Mouse (Mus musculus): ENCODE results near the gene Sucnr1. TPM values are rescaled to one million over a fixed set of nuclear protein-coding genes. Genes with fewer than 3 reads are reported as not detected.

Gene Sucnr1
- polyA plus RNA-seq, 2 experiments, result 0.11 TPM; not detected in 1

DNA sequence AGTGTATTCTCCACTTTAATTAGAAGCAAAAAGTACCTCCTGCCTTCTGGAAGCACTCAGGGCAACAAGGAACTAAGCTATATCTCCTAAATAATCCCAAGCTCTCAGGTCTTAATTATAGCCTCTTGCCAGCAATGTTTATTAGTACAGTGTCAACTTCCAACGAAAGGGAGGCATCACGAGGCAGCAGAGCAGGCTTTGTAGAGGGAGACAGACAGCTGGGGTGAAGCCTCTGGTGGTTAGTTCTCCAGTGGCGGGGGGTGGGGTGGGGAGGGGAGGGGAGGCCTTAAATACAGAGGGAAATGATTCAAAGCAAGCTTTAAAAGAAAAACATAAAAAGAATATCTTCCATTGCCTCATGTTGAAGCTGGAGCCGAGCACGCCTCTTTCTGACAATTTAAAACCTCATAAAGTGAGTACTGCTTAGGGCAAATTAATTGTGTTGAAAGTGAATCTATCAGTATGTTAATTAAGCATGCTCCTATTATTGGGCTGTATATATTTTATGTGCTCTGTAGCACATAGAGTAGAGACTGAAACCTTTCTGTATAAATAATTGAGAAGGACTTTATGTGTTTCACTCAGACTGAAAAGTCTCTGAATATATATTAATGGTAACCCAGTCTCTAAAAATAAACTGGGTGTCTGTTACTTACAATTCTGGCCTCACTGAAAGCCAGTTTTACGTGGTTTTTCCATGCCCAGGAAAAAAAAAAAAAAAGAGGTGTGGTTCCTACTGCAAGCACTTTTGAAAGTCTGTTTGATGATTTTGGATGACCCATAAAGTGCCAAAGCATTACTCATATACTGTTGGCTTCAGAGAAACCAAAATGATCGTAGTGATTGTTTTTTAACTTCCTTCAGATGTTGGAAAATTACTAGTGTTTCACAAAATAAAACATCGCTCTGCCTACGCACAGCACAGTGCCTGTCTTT, 42.5 kb downstream of the Sucnr1 start:
- Histone ChIP-seq H3K9ac (replicated peaks) (no peak overlapping the region), H3K27me3 (ENCODE audit: control insufficient read depth, insufficient read depth, low read length) (no peaks in the 10 kb centered on the region), H3K4me1 (replicated peaks; ENCODE audit: control insufficient read depth in 2 of 2, insufficient read depth in 2 of 2, low read length in 1 of 2) (no peaks in the 10 kb centered on the region), H3K4me2 (ENCODE audit: low read depth) (no peak overlapping the region), H3K27ac (no peak overlapping the region), H3K36me3 (replicated peaks; ENCODE audit: control insufficient read depth, insufficient read depth, low read depth) (no peaks in the 10 kb centered on the region), H3K4me3 (ENCODE audit: insufficient read depth in 1 of 2, low read depth in 2 of 2, low read length in 2 of 2) (no peak overlapping the region), H3K9me3 (ENCODE audit: control insufficient read depth, low read length) (no peaks in the 10 kb centered on the region)
- WGBS (ENCODE audit: insufficient replicate concordance), result 44% methylated on average over 9 of the region's 9 CpGs
- DNase-seq (ENCODE audit: low read depth in 3 of 3, low spot score in 3 of 3) (no peak), ATAC-seq (ENCODE audit: insufficient read depth) (no peak)
- TF ChIP-seq EP300 (IDR thresholded peaks at IDR 0.05; ENCODE audit: low read depth), result no peak
- TF ChIP-seq CTCF (IDR thresholded peaks at IDR 0.05; ENCODE audit: low read depth), result no peak

DNA sequence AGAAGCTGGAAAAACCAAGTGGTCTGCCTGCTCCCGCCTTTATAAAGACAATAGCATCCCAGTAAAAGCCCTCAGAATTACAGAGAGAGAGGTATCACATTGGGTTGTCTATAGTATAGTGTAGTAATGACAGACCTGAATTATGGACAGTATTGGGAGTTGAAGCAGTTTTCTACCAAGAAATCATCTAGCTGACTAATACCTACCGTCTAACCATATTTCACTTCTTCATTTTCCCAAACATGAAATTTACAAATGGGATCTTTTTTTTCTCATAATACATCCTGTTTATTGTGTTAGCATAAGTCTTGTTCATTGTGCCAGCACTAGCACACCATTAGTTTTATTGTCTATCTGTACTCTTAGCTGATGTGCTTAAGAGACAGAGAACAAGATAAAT, 44.9 kb downstream of the Sucnr1 start:
- Histone ChIP-seq H3K4me3 (ENCODE audit: insufficient read depth in 1 of 2, low read depth in 2 of 2, low read length in 2 of 2) (no peak overlapping the region), H3K4me1 (replicated peaks; ENCODE audit: control insufficient read depth in 2 of 2, insufficient read depth in 2 of 2, low read length in 1 of 2) (no peaks in the 10 kb centered on the region), H3K4me2 (ENCODE audit: low read depth) (no peak overlapping the region), H3K36me3 (replicated peaks; ENCODE audit: control insufficient read depth, insufficient read depth, low read depth) (no peaks in the 10 kb centered on the region), H3K9ac (replicated peaks) (no peak overlapping the region), H3K9me3 (ENCODE audit: control insufficient read depth, low read length) (no peaks in the 10 kb centered on the region), H3K27ac (no peak overlapping the region), H3K27me3 (ENCODE audit: control insufficient read depth, insufficient read depth, low read length) (no peaks in the 10 kb centered on the region)
- TF ChIP-seq EP300 (IDR thresholded peaks at IDR 0.05; ENCODE audit: low read depth), result no peak
- TF ChIP-seq CTCF (IDR thresholded peaks at IDR 0.05; ENCODE audit: low read depth), result no peak
- DNase-seq (ENCODE audit: low read depth in 3 of 3, low spot score in 3 of 3) (no peak), ATAC-seq (ENCODE audit: insufficient read depth) (no peak)
- WGBS (ENCODE audit: insufficient replicate concordance), result 59% methylated on average over 2 of the region's 2 CpGs

DNA sequence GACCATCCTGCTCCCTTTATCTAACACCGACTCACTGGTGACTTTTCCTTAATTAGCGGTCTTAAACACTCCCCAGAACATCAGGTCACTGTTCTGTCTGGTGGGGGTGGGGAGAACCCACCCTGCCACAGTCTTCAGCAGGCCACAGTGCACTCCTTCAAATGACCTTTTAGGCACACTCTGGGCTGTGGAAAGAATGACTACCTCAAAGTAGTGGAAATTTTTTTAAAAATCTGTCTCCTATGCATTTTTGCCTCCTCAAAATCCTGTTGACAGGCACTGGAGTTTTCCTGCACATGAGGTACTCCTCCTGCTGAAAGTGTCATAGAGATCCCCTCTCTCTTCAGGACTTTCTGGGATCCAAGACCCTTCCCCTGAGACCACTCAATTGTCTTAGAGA, 46.6 kb downstream of the Sucnr1 start:
- Histone ChIP-seq H3K36me3 (replicated peaks; ENCODE audit: control insufficient read depth, insufficient read depth, low read depth) (no peaks in the 10 kb centered on the region), H3K9ac (replicated peaks) (no peak overlapping the region), H3K27me3 (ENCODE audit: control insufficient read depth, insufficient read depth, low read length) (no peaks in the 10 kb centered on the region), H3K4me1 (replicated peaks; ENCODE audit: control insufficient read depth in 2 of 2, insufficient read depth in 2 of 2, low read length in 1 of 2) (no peaks in the 10 kb centered on the region), H3K4me3 (ENCODE audit: insufficient read depth in 1 of 2, low read depth in 2 of 2, low read length in 2 of 2) (no peak overlapping the region), H3K4me2 (ENCODE audit: low read depth) (no peak overlapping the region), H3K9me3 (ENCODE audit: control insufficient read depth, low read length) (no peaks in the 10 kb centered on the region), H3K27ac (no peak overlapping the region)
- no peak for TF ChIP-seq EP300 (IDR thresholded peaks at IDR 0.05; ENCODE audit: low read depth)
- TF ChIP-seq CTCF (IDR thresholded peaks at IDR 0.05; ENCODE audit: low read depth), result no peak
- no peak for DNase-seq (ENCODE audit: low read depth in 3 of 3, low spot score in 3 of 3)
- no peak for ATAC-seq (ENCODE audit: insufficient read depth)
- WGBS (ENCODE audit: insufficient replicate concordance), result 65% methylated on average over 2 of the region's 2 CpGs

DNA sequence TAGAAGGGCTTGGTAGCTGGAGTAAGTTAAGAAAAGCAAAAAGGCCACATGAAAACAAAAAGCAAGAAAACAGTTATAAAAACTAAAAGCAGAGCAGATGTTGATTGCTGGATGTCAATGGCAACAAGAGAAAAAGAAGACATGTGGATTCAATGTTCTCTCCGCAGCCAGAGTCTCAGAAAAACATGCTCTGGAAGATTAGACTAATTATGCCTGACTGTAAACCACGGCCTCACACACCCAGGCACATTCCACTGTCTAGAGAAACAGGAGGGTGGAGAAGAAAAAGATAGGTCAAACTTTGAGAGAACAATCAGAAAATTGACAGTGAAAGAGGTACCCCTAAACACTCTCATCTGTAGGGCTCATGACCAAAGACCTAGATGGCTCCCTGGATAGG, 54.1 kb downstream of the Sucnr1 start:
- no peak overlapping the region for H3K4me3 ChIP-seq (ENCODE audit: insufficient read depth in 1 of 2, low read depth in 2 of 2, low read length in 2 of 2)
- no peaks in the 10 kb centered on the region for H3K36me3 ChIP-seq (replicated peaks; ENCODE audit: control insufficient read depth, insufficient read depth, low read depth)
- no peaks in the 10 kb centered on the region for H3K4me1 ChIP-seq (replicated peaks; ENCODE audit: control insufficient read depth in 2 of 2, insufficient read depth in 2 of 2, low read length in 1 of 2)
- WGBS (ENCODE audit: insufficient replicate concordance), result 32% methylated on average over 2 of the region's 2 CpGs
- ATAC-seq (ENCODE audit: insufficient read depth) (no peak), DNase-seq (ENCODE audit: low read depth in 3 of 3, low spot score in 3 of 3) (no peak)
- H3K9me3 ChIP-seq (ENCODE audit: control insufficient read depth, low read length), result no peaks in the 10 kb centered on the region
- H3K27me3 ChIP-seq (ENCODE audit: control insufficient read depth, insufficient read depth, low read length), result no peaks in the 10 kb centered on the region
- no peak overlapping the region for H3K9ac ChIP-seq (replicated peaks)
- TF ChIP-seq EP300 (IDR thresholded peaks at IDR 0.05; ENCODE audit: low read depth), result no peak
- no peak for TF ChIP-seq CTCF (IDR thresholded peaks at IDR 0.05; ENCODE audit: low read depth)
- no peak overlapping the region for H3K4me2 ChIP-seq (ENCODE audit: low read depth)
- no peak overlapping the region for H3K27ac ChIP-seq

Other genes starting within 250 kb of the Sucnr1 start
- not detected in 2 replicates for gene Gm8298, start 220.8 kb upstream of the Sucnr1 start, polyA plus RNA-seq (2012; rRNA removed)
- gene Gm8298, start 220.8 kb upstream of the Sucnr1 start, polyA plus RNA-seq (2014; fragmentation: Nextera tagmentation; extraction: Ambion mirVana), result not detected in 2 replicates
- not detected in 2 replicates for gene C130079G13Rik, start 156.7 kb upstream of the Sucnr1 start, polyA plus RNA-seq (2012; rRNA removed)
- gene C130079G13Rik, start 156.7 kb upstream of the Sucnr1 start, polyA plus RNA-seq (2014; fragmentation: Nextera tagmentation; extraction: Ambion mirVana), result not detected in 2 replicates
- not detected in 2 replicates for gene Aadacl2, start 75.1 kb upstream of the Sucnr1 start, polyA plus RNA-seq (2012; rRNA removed)
- not detected in 2 replicates for gene Aadacl2, start 75.1 kb upstream of the Sucnr1 start, polyA plus RNA-seq (2014; fragmentation: Nextera tagmentation; extraction: Ambion mirVana)
- gene Aadac, start 56.2 kb upstream of the Sucnr1 start, polyA plus RNA-seq (2012; rRNA removed), result 94.9 and 102 TPM in 2 replicates
- 259 and 282 TPM in 2 replicates for gene Aadac, start 56.2 kb upstream of the Sucnr1 start, polyA plus RNA-seq (2014; fragmentation: Nextera tagmentation; extraction: Ambion mirVana)

All from liver, embryonic 14.5 days (tissue).